Mouse (Mus musculus): Measurements from ENCODE around the gene Fuz. TPM values are rescaled to one million over a fixed set of nuclear protein-coding genes. Genes with fewer than 3 reads are reported as not detected.

Fuz gene
- 65.8 and 103 TPM in 2 replicates for polyA plus RNA-seq (2012; ENCODE audit: low replicate concordance)

GRCm38 (mm10) chr7:44895593-44896434, at the start of gene Fuz:
Gene Fuz, plus strand, starts transcription at chr7:44896079.

GRCm38 (mm10) chr7:44848561-44849415, 47.1 kb upstream of the Fuz start, which contains the start of the genes Akt1s1 and Tbc1d17:
Gene Akt1s1, plus strand, starts transcription at chr7:44848991.
Gene Tbc1d17, minus strand, starts transcription at chr7:44849079.

DNA sequence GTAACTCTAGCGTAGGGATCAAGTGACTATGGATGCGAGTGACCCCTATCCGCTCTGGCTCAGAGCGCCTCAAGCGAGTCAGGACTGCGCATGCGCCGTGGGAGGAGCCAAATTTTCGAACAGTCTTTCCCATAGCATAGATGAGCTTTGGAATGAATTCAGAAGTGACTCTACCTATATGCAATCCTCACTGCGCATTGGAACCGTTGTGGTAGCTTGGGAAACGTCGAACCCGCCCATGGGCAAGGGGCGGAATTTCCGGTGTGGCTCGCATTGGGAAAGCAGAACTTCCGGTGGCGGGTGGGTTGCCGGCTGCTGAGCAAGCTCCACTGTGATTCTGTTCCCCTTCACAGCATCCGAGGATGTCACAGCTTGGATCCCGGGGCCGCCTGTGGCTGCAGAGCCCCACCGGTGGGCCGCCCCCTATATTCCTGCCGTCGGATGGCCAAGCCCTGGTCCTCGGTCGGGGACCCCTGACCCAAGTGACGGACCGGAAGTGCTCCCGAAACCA, 38.8 kb upstream of the Fuz start, which contains the start of gene Pnkp:
TSS of gene Pnkp (plus strand) at position 98 of the 511 bp plus-strand sequence.

GRCm38 (mm10) chr7:44869697-44870528, 26.0 kb upstream of the Fuz start, which contains the start of gene Ptov1:
Gene Ptov1, minus strand, starts transcription at chr7:44869788.

GRCm38 (mm10) chr7:44892276-44892921, 3.5 kb upstream of the Fuz start, which contains the start of gene Med25:
Gene Med25, minus strand, starts transcription at chr7:44892712.

GRCm38 (mm10) chr7:44929204-44930151, 33.6 kb downstream of the Fuz start, which contains the start of gene Ap2a1:
Gene Ap2a1, minus strand, starts transcription at chr7:44929496.

GRCm38 (mm10) chr7:44942904-44943303, 47.0 kb downstream of the Fuz start, which contains the start of gene Tsks:
Gene Tsks, plus strand, starts transcription at chr7:44943204.

Other genes starting within 250 kb of the Fuz start
- 0.11 and 0.28 TPM in 2 replicates for gene Myh14, start 225.2 kb upstream of the Fuz start, polyA plus RNA-seq (2012; ENCODE audit: low replicate concordance)
- not detected in 2 replicates for gene Izumo2, start 187.3 kb upstream of the Fuz start, polyA plus RNA-seq (2012; ENCODE audit: low replicate concordance)
- 56.2 and 60.7 TPM in 2 replicates for gene Vrk3, start 147.7 kb upstream of the Fuz start, polyA plus RNA-seq (2012; ENCODE audit: low replicate concordance)
- 0.19 TPM in 1 of 2 replicates, not detected in the other for gene Zfp473, start 145.0 kb upstream of the Fuz start, polyA plus RNA-seq (2012; ENCODE audit: low replicate concordance)
- 34.9 and 262 TPM in 2 replicates for gene Nup62, start 80.0 kb upstream of the Fuz start, polyA plus RNA-seq (2012; ENCODE audit: low replicate concordance)
- 32.0 and 50.1 TPM in 2 replicates for gene Il4i1, start 79.7 kb upstream of the Fuz start, polyA plus RNA-seq (2012; ENCODE audit: low replicate concordance)
- 316 and 493 TPM in 2 replicates for gene Atf5, start 79.4 kb upstream of the Fuz start, polyA plus RNA-seq (2012; ENCODE audit: low replicate concordance)
- 700 and 1,277 TPM in 2 replicates for gene Akt1s1, start 47.1 kb upstream of the Fuz start, polyA plus RNA-seq (2012; ENCODE audit: low replicate concordance)
- gene Tbc1d17, start 47.0 kb upstream of the Fuz start, polyA plus RNA-seq (2012; ENCODE audit: low replicate concordance), result 84.2 and 127 TPM in 2 replicates
- 44.0 and 47.7 TPM in 2 replicates for gene Pnkp, start 38.9 kb upstream of the Fuz start, polyA plus RNA-seq (2012; ENCODE audit: low replicate concordance)
- gene Ptov1, start 26.3 kb upstream of the Fuz start, polyA plus RNA-seq (2012; ENCODE audit: low replicate concordance), result 43.6 and 56.8 TPM in 2 replicates
- 556 and 706 TPM in 2 replicates for gene Med25, start 3.4 kb upstream of the Fuz start, polyA plus RNA-seq (2012; ENCODE audit: low replicate concordance)
- 202 and 215 TPM in 2 replicates for gene Ap2a1, start 33.4 kb downstream of the Fuz start, polyA plus RNA-seq (2012; ENCODE audit: low replicate concordance)
- 0.42 TPM in 1 of 2 replicates, not detected in the other for gene Tsks, start 47.1 kb downstream of the Fuz start, polyA plus RNA-seq (2012; ENCODE audit: low replicate concordance)
- gene Cpt1c, start 78.8 kb downstream of the Fuz start, polyA plus RNA-seq (2012; ENCODE audit: low replicate concordance), result 12.5 and 13.7 TPM in 2 replicates
- gene Prmt1, start 90.5 kb downstream of the Fuz start, polyA plus RNA-seq (2012; ENCODE audit: low replicate concordance), result 27.7 and 67.9 TPM in 2 replicates
- gene Irf3, start 101.6 kb downstream of the Fuz start, polyA plus RNA-seq (2012; ENCODE audit: low replicate concordance), result 87.3 and 130 TPM in 2 replicates
- gene Bcl2l12, start 102.6 kb downstream of the Fuz start, polyA plus RNA-seq (2012; ENCODE audit: low replicate concordance), result 87.8 and 102 TPM in 2 replicates
- 217 and 410 TPM in 2 replicates for gene Scaf1, start 120.3 kb downstream of the Fuz start, polyA plus RNA-seq (2012; ENCODE audit: low replicate concordance)
- 5.5 and 13.5 TPM in 2 replicates for gene Rras, start 121.9 kb downstream of the Fuz start, polyA plus RNA-seq (2012; ENCODE audit: low replicate concordance)
- 79.4 and 112 TPM in 2 replicates for gene Prr12, start 156.8 kb downstream of the Fuz start, polyA plus RNA-seq (2012; ENCODE audit: low replicate concordance)
- gene Nosip, start 166.3 kb downstream of the Fuz start, polyA plus RNA-seq (2012; ENCODE audit: low replicate concordance), result 116 and 136 TPM in 2 replicates
- gene Prrg2, start 166.6 kb downstream of the Fuz start, polyA plus RNA-seq (2012; ENCODE audit: low replicate concordance), result 37.4 and 43.1 TPM in 2 replicates
- 46.7 and 64.8 TPM in 2 replicates for gene Rcn3, start 196.1 kb downstream of the Fuz start, polyA plus RNA-seq (2012; ENCODE audit: low replicate concordance)
- gene Fcgrt, start 207.8 kb downstream of the Fuz start, polyA plus RNA-seq (2012; ENCODE audit: low replicate concordance), result 110 and 181 TPM in 2 replicates
- gene Rps11, start 228.4 kb downstream of the Fuz start, polyA plus RNA-seq (2012; ENCODE audit: low replicate concordance), result 30.5 and 135 TPM in 2 replicates
- gene Rpl13a, start 232.7 kb downstream of the Fuz start, polyA plus RNA-seq (2012; ENCODE audit: low replicate concordance), result 3,721 and 5,411 TPM in 2 replicates
- gene Gm45713, start 240.2 kb downstream of the Fuz start, polyA plus RNA-seq (2012; ENCODE audit: low replicate concordance), result 0.19 and 1.7 TPM in 2 replicates
- 27.9 and 74.5 TPM in 2 replicates for gene Flt3l, start 240.4 kb downstream of the Fuz start, polyA plus RNA-seq (2012; ENCODE audit: low replicate concordance)

Data from leukemia stem cell, adult 10-12 weeks (primary cell).